Mouse (Mus musculus) kidney, postnatal 10 days (tissue): ENCODE data around the gene Khdc1a.
A peak's percentile ranks its signal among the peaks of the same experiment; 100 is the strongest.
"Not testable (repeated sequence)": the region's sequence is repeated elsewhere in the genome, so short reads cannot be mapped to it uniquely, and the experiment has no call there.

Experiments used
- DNase-seq: peaks from one replicate; pipeline ENCODE4 v3.0.0; 2021; ENCODE audit warnings: mixed read lengths

Khdc1a gene

DNA sequence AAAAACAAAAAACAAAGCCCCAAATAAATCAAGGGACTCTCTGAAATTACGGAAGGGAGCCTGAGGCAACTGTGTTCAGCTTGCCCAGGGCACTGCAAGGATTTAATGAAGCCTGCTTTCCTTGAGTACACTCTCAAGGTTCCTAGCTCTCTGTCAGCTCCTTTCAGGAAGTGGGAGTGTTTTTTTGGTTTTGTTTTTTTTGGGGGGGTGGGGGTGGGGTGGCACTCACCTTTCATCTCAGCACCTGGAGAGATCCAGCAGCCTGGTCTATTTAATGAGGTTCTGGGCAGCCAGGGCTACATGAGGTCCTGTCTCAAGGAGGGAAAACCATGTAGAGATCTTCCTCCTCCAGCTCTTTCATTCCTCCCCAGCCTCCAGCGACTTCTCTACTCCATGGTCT, at the start of gene Khdc1a:
Khdc1a (plus strand) TSS at position 301 of the 400 bp plus-strand sequence.
- DNase-seq: no peak

DNA sequence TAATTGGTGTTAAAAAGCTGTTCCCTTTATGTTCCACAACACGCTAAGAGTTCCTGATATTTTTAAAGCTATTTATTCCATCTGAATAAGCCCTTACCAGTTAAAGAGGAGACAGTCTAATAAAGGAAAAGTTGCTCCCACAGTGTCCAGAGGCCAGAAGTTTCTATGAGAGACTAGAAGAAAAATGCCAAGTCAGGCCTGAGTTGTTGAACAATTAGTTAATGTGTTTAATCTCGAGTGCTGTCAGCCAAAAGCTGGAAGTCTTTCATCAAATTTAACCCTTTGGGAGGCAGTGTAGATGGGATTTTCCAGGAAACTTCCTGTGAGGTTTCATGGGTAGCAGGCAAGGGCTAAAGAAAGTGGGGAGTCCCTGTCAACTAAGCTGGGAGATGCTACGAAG, 49.6 kb upstream of the Khdc1a start:
- no peak for DNase-seq

DNA sequence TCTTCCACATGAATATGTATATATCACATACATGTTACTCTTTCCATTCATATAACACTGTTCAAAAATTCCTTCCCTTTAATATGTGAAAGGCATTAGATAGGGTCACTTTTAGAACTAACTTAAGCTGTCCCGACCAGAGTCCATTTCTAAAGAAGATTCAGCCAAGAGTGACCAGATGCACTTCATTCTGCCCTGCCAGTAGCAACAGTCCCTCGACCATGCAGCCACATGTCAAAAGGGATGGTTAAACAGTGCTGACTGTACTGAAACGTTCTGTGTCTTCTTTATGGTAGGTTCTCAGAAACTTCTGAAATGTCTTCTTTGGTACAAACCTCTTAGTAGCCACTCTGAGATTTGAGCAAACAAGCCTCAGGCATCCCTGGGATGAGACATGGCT, 47.8 kb upstream of the Khdc1a start:
- DNase-seq: no peak

DNA sequence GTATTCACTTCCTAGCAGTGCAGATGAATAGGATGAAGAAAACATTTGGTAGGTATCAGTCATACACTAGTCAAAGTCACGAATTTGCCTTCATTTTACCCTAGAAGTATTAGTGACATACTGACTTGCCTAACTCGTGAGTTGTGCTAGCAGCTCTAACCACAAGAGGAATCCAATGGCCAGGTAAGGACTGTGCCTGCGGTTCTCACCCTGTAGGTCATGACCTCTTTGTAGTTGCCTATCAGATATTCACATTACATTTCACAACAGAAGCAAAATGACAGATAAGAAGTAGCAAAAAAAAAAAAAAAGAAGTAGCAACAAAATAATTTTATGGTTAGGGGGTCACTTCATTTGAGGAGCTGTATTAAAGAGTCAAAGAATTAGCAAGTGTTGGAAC, 45.3 kb upstream of the Khdc1a start:
- DNase-seq: no peak

DNA sequence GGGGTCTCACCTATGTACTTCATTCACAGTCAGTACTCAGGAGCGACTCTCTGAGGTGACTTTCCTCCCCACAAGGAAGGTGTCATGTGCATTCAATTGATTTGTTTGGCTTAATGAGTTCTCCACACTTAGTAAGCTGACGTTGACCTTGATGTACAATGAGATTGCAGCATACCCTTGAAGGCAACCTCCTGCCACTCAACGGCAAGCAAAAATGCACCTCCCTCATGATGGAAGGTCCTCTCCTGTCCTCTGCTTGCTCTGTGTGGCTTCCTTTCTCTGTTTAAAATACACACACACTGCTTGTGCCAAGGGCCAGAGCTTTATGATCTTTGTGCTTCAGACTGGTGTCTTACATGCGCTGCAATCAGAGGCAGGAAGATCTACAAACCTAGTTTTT, 44.8 kb upstream of the Khdc1a start:
- no peak for DNase-seq

DNA sequence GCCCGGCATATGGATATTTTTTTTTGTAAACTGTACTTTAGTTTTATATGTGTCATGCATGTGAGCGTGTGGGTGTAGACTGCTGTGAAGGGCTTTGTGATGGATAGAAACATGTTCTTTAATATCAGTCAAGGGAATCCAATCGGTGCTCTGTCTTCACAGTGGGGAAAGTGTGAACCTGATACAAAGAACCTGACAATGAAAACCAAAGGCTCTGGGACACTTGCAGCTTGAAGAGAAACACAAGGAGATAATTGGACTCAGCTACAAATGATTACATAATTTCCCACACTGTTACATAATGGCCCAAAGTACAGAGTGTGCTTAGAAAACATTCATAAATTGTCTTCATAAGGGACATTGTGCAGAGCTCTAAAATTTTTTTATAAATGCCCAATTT, 44.0 kb upstream of the Khdc1a start:
- DNase-seq: no peak

DNA sequence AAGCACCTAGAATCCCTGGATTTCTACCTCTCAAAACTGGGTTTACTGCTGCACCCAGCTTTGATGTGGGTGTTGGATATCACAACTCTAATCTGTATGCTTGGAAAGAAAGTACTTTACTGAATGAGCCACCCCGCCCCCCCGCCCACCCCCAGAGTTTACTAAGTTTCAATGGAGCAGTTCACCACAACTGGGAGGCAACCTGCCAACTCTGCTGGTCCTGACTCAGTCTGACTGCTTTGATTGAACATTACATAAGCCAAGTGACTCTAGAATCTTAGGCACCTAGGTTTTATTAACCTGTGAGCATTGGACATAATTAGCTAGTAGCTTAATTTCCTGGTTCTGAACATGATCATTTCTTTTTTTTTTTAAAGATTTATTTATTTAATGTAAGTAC, 35.1 kb upstream of the Khdc1a start:
- DNase-seq: no peak

DNA sequence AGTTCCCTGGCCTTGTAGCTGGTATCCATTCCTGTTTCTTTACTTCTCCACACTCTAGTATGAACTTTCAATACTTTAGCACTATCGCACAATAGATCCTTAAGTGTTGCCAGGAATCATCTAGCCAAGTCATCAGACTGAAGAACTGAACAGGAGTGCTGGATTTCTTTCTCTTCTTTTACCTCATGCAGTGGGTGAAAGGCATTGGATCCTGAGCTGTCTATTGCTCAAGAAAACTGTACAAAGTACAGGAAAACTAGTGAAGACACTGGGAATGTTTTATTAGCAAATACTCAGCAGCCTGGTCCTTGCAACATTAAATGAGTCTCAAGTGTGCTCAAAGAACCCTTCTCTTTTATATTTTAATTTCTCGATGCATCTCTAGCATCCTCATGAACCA, 33.7 kb upstream of the Khdc1a start:
- DNase-seq: no peak

DNA sequence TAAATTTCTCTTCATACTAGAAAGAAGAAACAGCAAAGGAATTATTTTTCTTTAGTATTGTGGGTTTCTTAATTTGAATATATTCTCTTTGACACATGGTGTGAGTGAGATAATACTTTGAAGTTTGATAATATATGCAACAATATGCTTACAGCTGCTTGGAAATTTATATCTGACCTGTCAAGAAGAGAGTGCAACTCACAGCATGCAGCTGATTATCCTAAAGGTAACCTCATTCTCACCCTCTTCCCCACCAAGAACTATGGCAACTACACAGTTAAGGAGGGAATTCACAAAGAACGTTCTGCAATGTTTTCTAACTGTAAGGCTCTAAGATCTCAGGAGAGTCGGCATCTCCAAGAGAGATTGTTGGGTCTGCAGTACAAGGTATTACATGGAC, 33.1 kb upstream of the Khdc1a start:
- no peak for DNase-seq

DNA sequence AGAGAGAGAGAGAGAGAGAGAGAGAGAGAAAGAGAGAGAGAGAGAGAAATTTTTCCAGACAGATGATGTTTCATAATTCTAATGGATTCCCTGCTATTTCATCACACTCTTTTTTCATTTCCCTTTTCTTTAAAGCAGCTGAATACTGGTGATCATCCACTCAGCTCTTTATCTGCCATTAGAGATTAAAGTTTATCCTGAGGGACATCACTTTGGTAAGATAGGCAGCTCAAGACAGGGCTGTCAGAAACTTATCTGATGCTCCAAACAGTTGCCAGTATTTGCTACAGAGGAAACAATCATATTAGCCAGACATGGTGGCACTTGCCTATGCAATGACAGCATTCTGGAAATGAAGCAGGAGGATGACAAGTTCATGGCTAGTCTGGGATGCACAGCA, 31.2 kb upstream of the Khdc1a start:
- no peak for DNase-seq

DNA sequence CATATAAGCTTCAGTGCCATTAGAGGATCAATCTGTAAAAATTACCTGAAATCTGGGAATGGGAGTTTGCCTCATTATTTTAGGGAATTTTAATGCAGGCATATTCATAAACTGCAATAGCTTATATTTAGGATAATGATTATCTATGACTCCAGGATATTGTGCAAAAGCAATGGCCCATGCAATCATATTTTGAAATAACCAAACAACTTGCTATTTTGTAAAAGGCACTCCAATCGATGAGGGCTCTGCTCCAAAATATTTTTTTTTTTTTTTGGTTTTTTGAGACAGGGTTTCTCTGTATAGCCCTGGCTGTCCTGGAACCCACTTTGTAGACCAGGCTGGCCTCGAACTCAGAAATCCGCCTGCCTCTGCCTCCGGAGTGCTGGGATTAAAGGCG, 29.2 kb upstream of the Khdc1a start:
- not testable (repeated sequence) for DNase-seq

DNA sequence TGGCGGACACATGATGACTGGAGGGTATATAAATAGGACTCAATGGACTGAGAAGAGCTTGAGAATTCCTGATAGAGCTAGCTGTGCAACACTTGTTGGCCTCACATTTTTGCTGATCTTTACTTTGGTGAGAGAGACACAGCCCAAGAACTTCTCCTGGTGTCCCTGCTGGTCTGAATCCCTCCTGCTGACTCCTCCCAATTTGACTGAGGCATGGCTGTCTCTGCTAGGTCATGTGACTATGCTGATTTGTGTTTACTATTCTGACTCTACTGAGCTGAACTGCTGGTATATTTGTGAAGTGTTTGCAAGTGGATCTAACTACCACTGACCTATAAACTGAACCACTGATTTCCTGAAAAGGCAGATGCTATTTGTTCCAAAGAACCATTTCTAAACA, 27.8 kb upstream of the Khdc1a start:
- no peak for DNase-seq

DNA sequence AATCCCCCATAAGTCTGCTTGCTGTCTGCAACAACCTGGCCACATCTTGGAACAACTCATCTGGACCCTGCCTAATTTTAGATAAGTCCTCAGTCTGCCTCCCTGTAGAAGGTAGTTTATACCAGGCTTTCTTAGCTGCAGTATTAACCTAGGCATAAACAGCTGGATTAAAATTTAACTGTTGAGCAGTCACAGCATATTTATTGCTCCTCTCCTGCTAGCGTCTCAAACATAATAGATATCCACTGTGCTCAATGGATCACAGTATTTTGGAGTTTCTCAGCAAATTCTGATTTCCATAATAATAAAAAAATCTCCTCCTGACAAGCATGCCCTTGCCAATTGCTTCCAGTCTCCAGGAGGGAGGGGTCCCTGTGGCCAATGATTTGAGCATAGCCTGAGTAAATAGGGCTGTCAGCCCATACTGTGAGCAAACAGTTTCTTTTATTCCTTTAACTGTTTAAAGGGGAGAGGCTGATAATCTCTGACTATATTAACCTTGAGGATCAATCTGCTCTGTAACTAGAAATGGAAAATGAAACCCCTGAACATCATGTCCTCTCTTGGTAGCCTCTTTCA, 25.4 kb upstream of the Khdc1a start:
- no peak for DNase-seq

DNA sequence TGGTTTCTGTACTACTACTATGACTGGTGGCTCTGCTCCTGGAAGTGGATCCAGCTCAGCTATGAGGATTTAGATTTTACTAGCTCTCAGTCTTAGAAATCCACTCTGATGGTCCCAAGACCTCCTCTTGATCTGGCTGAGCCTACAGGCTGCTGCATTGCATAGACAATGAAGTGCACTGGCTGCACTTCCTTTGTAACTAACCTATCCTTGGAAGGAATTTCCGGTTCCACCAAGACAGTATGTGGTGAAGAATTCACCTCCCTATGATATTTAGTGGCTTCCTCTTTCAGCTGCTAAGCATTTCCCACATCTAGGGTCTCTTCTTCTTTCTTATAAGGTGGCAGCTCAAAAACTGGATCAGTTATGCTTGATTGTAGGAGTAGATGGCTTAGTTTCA, 24.8 kb upstream of the Khdc1a start:
- no peak for DNase-seq

DNA sequence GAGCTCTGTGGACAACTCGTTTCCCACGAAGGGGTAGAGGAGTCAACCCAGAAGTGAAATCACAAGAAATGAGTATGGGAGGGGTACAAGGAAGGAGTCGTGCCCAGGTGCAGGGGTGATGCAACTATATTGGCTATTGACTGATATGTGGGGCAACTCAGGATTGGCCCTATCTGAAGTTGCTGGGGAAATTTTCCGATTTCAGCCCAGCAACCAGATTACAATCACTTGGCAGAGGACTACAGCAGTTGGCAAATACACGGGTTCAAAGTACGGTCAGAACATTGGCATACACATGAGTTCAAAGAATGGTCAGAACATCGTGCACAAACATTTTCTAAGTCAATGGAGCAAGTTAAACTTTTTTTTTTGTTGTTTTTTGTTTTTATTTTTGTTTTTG, 22.7 kb upstream of the Khdc1a start:
- no peak for DNase-seq

DNA sequence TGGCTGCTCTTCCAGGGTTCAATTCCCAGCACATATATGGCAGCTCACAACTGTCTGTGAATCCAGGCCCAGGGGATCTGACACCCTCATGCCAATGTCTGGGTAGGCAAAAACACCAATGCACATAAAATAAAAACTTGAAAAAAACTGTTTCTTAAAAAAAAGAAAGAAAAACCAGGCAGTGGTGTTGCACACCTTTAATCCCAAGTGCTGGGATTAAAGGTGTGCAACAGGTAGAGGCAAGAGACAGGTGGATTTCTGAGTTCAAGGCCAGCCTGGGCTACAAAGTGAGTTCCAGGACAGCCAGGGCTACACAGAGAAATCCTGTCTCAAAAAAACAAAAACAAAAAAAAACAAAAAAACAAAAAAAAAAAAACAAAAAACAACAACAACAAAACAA, 18.3 kb upstream of the Khdc1a start:
- DNase-seq: not testable (repeated sequence)

DNA sequence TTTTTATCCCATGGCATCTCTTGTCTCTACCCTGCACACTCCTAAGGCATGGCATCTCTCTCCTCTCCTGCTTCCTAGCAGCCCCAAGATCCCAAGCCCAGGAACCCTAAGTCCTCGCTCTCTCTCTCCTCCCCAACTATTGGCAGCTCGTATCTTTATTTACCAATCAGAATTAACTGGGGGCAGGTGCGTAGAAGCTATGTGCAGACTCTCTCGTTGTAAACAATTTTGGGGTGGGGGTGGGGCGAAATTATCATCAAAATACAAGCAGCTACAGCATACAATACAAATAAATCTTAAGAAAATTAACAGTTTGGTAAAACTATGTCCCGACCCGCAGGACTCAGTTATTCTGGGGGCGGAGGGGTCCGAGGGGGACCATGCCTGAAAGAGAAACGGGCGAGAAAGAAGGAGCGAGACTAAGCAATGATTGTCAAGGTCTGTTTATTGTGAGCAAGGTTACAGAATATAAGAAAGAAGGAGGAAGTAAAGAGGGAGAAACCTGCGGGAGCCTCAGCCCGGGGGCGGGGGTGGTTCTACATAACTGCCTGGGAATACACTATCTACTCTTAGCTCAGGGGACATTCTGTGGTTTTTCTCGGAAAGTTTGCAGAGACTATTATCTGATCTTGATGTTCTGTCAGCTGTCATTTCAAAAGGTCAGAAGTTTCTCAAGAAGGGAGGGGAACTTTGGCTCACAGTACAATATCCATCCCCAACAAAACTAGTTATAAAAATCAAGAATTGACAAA, 16.0 kb upstream of the Khdc1a start:
- no peak for DNase-seq

DNA sequence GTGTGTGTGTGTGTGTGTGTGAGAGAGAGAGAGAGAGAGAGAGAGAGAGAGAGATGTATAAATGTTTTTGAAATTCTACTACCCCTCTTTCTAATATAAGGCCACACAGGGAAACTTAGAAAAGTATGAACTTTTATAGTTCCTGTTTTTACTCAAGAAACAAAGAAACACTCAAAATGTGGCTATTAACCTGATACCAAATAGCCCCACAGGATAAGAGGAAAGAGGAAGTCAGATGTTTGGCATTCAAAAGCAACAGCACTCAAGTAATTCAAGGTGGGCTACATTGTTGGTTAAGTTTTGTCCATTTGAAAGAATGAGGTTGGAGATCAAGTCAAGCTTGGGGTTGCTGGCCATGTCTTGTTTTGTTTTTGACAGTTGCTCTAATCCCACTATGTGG, 13.6 kb upstream of the Khdc1a start:
- DNase-seq: no peak

DNA sequence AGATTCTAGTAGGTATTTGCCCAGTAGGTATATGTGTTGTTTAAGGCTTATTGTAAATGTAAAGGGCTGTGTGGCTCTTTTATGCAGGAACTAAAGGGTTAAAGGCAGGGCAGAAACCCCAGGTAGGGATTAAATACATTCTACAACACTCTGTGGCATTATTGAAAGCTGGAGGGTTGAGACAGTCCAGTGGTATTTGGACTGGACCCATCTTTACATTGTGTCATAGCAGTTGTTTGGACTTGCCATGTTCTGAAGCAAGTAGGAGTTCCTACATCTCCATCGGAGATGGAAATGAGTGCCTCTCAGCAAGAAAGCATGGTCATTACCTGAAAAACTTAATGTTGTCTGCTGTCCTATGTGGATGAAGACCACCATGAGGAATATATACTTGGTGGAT, 8.7 kb upstream of the Khdc1a start:
- DNase-seq: no peak

DNA sequence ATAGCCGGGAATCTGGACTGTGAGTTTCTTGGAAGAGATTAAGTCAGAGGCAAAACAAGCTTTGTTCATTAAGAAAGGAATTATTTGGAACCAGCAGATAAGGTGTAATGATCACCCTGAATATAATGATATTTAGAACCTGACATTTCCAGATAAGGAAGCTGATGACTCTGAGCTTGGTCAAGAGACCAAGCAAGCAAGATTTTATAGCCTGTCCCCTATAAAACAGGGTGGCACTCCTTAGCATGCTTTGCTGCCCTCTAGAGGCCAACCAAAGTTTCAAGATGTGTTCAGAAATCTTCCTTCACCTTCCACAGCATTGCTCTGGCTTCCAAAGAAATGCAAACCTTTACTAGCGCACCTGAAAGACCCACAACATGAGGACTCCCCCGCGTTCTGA, 5.2 kb upstream of the Khdc1a start:
- peak; percentile 64 for DNase-seq

DNA sequence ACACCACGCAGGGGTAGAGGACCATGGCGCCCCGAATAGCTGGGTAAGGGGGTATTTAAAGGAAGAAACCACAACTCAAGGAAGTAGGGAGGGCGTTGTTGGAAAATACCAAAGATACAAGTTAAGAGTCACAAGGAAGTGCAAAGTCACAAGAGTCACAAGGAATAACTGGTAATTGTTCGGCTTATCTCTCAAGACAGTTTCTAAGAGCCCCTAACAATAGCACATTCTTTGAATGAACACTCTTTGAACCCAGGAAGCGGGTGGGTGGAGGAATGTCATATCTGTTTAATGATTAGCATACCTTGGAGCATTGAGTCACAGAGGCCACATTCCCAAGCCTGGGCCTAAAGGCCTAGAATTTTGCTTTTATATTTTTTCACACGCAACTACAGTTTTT, 4.7 kb upstream of the Khdc1a start:
- not testable (repeated sequence) for DNase-seq

DNA sequence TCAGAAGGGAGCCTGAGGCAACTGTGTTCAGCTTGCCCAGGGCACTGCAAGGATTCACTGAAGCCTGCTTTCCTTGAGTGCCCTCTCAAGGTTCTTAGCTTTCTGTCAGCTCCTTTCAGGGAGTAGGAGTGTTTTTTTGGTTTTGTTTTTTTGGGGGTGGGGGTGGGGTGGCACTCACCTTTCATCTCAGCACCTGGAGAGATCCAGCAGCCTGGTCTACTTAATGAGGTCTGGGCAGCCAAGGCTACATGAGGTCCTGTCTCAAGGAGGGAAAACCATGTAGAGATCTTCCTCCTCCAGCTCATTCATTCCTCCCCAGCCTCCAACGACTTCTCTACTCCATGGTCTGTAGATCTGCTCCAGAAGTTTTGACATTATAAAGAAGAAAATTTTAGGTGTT, 18.6 kb downstream of the Khdc1a start, which contains the start of gene Khdc1c:
Khdc1c (plus strand) TSS at position 301 of the 400 bp plus-strand sequence.
- DNase-seq: not testable (repeated sequence)

DNA sequence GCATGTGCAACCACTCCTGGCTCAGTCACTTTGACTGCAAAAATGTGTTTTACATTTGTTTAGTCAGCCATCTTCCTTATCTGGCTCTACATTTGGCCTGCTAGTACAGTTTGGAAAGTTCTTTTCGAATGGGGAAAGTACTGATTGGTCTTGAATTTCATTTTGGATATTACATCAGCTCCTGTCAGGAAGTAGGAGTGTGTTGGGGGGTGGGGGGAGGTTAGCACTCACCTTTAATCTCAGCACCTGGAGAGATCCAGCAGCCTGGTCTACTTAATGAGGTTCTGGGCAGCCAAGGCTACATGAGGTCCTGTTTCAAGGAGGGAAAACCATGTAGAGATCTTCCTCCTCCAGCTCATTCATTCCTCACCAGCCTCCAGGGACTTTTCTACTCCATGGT, 33.8 kb downstream of the Khdc1a start, which contains the start of gene Khdc1b:
Khdc1b (plus strand) TSS at position 301 of the 400 bp plus-strand sequence.
- DNase-seq: no peak

DNA sequence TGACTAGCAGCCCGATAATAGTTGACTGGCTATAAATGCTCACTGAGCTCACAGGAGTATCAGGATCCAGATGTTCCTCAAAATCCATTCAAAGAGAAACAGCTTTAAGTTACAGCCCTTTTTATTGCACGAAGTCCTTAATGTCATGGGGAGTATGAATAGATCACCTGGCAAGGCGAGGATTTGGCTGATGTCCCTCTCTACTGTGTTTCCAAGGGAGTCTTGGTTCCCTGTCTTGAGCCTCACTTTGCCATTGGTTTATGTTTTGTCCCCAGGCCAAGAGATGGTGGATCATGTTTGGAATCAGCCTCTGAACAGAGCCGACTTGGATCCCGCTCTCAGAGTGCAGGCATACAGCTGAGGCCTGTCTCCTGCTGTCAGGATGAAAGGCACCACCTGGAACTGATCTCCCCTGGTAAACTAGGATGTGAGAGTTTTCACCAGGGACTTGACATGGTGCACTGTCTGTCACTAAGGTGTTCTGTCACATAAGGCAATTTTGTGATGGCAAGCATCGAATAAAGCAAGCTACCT, 41.8 kb downstream of the Khdc1a start:
- DNase-seq: no peak
